Comparison of ENCODE assay signal across 14 mouse cellular contexts in genomic region chr14:122380896-122381845, GRCm38 (mm10).
DNase-seq lines count a peak whose midpoint lies in the region; ATAC-seq and TF ChIP-seq lines count a peak whose summit lies in the region.
"Had no signal": no experiment of that assay in that cellular context is flagged by ENCODE, and none has a peak within 500 bp of the region (broad histone marks: within the 10 kb centered on the region; RNA-seq: fewer than 3 reads in every experiment).

No protein-coding gene starts in this region.

- DNase-seq in left cerebral cortex, postnatal 4 days: peak; percentile 88
- DNase-seq in left cerebral cortex, postnatal 36 days (ENCODE audit: low spot score in 2 of 2): no peak
- DNase-seq in cerebellum, adult 2 months: peak; percentile 83 to 93
- DNase-seq in forebrain, embryonic 14.5 days (ENCODE audit: low spot score): peak; percentile 44
- peak; percentile 7 for DNase-seq in stomach, postnatal 0 days (ENCODE audit: low spot score)
- no peak for DNase-seq in layer of hippocampus, adult 11-12 months (ENCODE audit: low spot score)
- DNase-seq in thymus, adult 2 months: no peak
- DNase-seq: adrenal gland, postnatal 36 days; kidney, postnatal 10 days; lung, postnatal 4 days had no signal

- TF ChIP-seq POLR2A in cerebellum, adult 2 months (IDR thresholded peaks at IDR 0.05; ENCODE audit: borderline replicate concordance, insufficient read depth, low read length): no peak
- no peak for TF ChIP-seq POLR2A in thymus, adult 2 months (IDR thresholded peaks at IDR 0.05; ENCODE audit: control insufficient read depth, extremely low read depth, insufficient read depth, low read length, poor library complexity)

- peak overlapping the region; percentile 1; the same call in 1 of the 2 replicates for H3K4me2 ChIP-seq in forebrain, embryonic 14.5 days (ENCODE audit: low read length)
- no peak overlapping the region for H3K4me2 ChIP-seq in stomach, postnatal 0 days (replicated peaks; ENCODE audit: low read depth)
- H3K4me2 ChIP-seq: liver, embryonic 15.5 days; neural tube, embryonic 15.5 days had no signal

- no peaks in the 10 kb centered on the region for H3K27me3 ChIP-seq in cerebellum, adult 2 months (ENCODE audit: control insufficient read depth, insufficient read depth, low read length)
- 0 out of 2 replicates have a peak, but pooled peaks cover 3% of the 10 kb centered on the region for H3K27me3 ChIP-seq in forebrain, embryonic 14.5 days (replicated peaks; ENCODE audit: control insufficient read depth, insufficient read depth, low read length)
- no peaks in the 10 kb centered on the region for H3K27me3 ChIP-seq in stomach, postnatal 0 days (ENCODE audit: control insufficient read depth, insufficient read depth, low read length)
- H3K27me3 ChIP-seq in thymus, adult 2 months (ENCODE audit: control insufficient read depth, insufficient read depth, low read length): no peaks in the 10 kb centered on the region
- H3K27me3 ChIP-seq: liver, embryonic 15.5 days had no signal

- H3K9ac ChIP-seq in forebrain, embryonic 14.5 days (ENCODE audit: low read length): no peak overlapping the region
- no peak overlapping the region for H3K9ac ChIP-seq in stomach, postnatal 0 days (ENCODE audit: low read length)
- H3K9ac ChIP-seq: liver, embryonic 15.5 days; neural tube, embryonic 15.5 days had no signal

- H3K4me1 ChIP-seq in cerebellum, adult 2 months (ENCODE audit: control insufficient read depth, insufficient read depth, low read length): peaks cover 17% of the 10 kb centered on the region; the same call in 1 of the 2 replicates
- H3K4me1 ChIP-seq in forebrain, embryonic 14.5 days (ENCODE audit: control insufficient read depth, insufficient read depth, low read length): peaks cover 10% of the 10 kb centered on the region; the same call in 1 of the 2 replicates
- no peaks in the 10 kb centered on the region for H3K4me1 ChIP-seq in stomach, postnatal 0 days (replicated peaks; ENCODE audit: control insufficient read depth, insufficient read depth)
- no peaks in the 10 kb centered on the region for H3K4me1 ChIP-seq in thymus, adult 2 months (replicated peaks; ENCODE audit: control insufficient read depth, insufficient read depth, low read length)
- H3K4me1 ChIP-seq: liver, embryonic 15.5 days had no signal

- 6% methylated on average over 15 of the region's 15 CpGs for WGBS in cerebellum, adult 2 months
- 54% methylated on average over 15 of the region's 15 CpGs for WGBS in forebrain, embryonic 14.5 days
- 75% methylated on average over 15 of the region's 15 CpGs for WGBS in stomach, postnatal 0 days
- WGBS in thymus, adult 2 months: 92% methylated on average over 15 of the region's 15 CpGs

- H3K36me3 ChIP-seq in forebrain, embryonic 14.5 days (ENCODE audit: control insufficient read depth, insufficient read depth, low read length): no peaks in the 10 kb centered on the region
- H3K36me3 ChIP-seq in stomach, postnatal 0 days (ENCODE audit: control insufficient read depth, insufficient read depth, low read length): no peaks in the 10 kb centered on the region
- H3K36me3 ChIP-seq in thymus, adult 2 months (ENCODE audit: control insufficient read depth, insufficient read depth, low read length): no peaks in the 10 kb centered on the region
- H3K36me3 ChIP-seq: liver, embryonic 15.5 days; neural tube, embryonic 15.5 days had no signal

- H3K27ac ChIP-seq in cerebellum, adult 2 months (ENCODE audit: insufficient read depth, low read length): peak overlapping the region; percentile 96
- peak overlapping the region; percentile 65 for H3K27ac ChIP-seq in forebrain, embryonic 14.5 days (ENCODE audit: low read depth, low read length)
- no peak overlapping the region for H3K27ac ChIP-seq in stomach, postnatal 0 days (replicated peaks)
- no peak overlapping the region for H3K27ac ChIP-seq in thymus, adult 2 months (ENCODE audit: control insufficient read depth, insufficient read depth, low read length)
- H3K27ac ChIP-seq: liver, embryonic 15.5 days; neural tube, embryonic 15.5 days had no signal

- intact Hi-C loops in left cerebral cortex, postnatal 4 days (cut with DNase I): loop anchor here (10.0 kb wide), 2 partner anchors 156 to 494 kb away; no protein-coding TSS in a partner anchor
- intact Hi-C loops in left cerebral cortex, postnatal 36 days (cut with DNase I): loop anchor here (5.0 kb wide), 1 partner anchor 86 kb away; the partner anchor contains the start of gene Zic5

- peak; percentile 32; the same call in 1 of the 2 replicates for TF ChIP-seq CTCF in cerebellum, adult 2 months (IDR thresholded peaks at IDR 0.05; ENCODE audit: borderline replicate concordance, insufficient read depth, low read depth, low read length)
- TF ChIP-seq CTCF in stomach, postnatal 0 days (IDR thresholded peaks at IDR 0.05; ENCODE audit: low read depth): no peak
- TF ChIP-seq CTCF in thymus, adult 2 months (IDR thresholded peaks at IDR 0.05; ENCODE audit: borderline replicate concordance, control insufficient read depth, extremely low read depth, insufficient read depth, low read length, poor library complexity): no peak

- H3K4me3 ChIP-seq in cerebellum, adult 2 months (replicated peaks; ENCODE audit: insufficient read depth, low read depth, low read length): peak overlapping the region; percentile 38
- H3K4me3 ChIP-seq in forebrain, embryonic 14.5 days (ENCODE audit: low read depth, low read length): no peak overlapping the region
- no peak overlapping the region for H3K4me3 ChIP-seq in stomach, postnatal 0 days (ENCODE audit: low read depth, low read length)
- H3K4me3 ChIP-seq in thymus, adult 2 months (ENCODE audit: control insufficient read depth, insufficient read depth, low read length): no peak overlapping the region
- H3K4me3 ChIP-seq: liver, embryonic 15.5 days; neural tube, embryonic 15.5 days had no signal

- ATAC-seq in forebrain, embryonic 14.5 days: peak; percentile 19; the same call in 1 of the 2 replicates
- ATAC-seq in stomach, postnatal 0 days (ENCODE audit: low FRiP score, low TSS enrichment): no peak
- ATAC-seq: inflammation-experienced regulatory T-cells, adult 6 months had no signal

- no peak for TF ChIP-seq EP300 in stomach, postnatal 0 days (optimal IDR thresholded peaks at IDR 0.05)

- H3K9me3 ChIP-seq in forebrain, embryonic 14.5 days (replicated peaks; ENCODE audit: control insufficient read depth, low read length): no peaks in the 10 kb centered on the region
- no peaks in the 10 kb centered on the region for H3K9me3 ChIP-seq in stomach, postnatal 0 days (ENCODE audit: control insufficient read depth, low read length)
- H3K9me3 ChIP-seq: G1E; liver, embryonic 15.5 days; neural tube, embryonic 15.5 days had no signal

Comparison
In these comparisons a context has a peak if more than half of its experiments do, and no peak if none do; other contexts are left out.
1. DNase-seq: peak in left cerebral cortex, postnatal 4 days (single experiment), cerebellum, adult 2 months (2 of 2), forebrain, embryonic 14.5 days (single experiment) and stomach, postnatal 0 days (single experiment); none in left cerebral cortex, postnatal 36 days (0 of 2), layer of hippocampus, adult 11-12 months (single experiment) and thymus, adult 2 months (single experiment).
2. H3K27ac ChIP-seq: peak in cerebellum, adult 2 months (single experiment) and forebrain, embryonic 14.5 days (single experiment); none in stomach, postnatal 0 days (single experiment) and thymus, adult 2 months (single experiment).